Mouse (Mus musculus) liver, adult 2 months (tissue): ENCODE measurements around the gene Nfic. TPM values are rescaled to one million over a fixed set of nuclear protein-coding genes. Genes with fewer than 3 reads are reported as not detected.

Experiments used
- DNase-seq: peaks from one replicate; pipeline ENCODE4 v3.0.0-alpha.2; 2011; ENCODE audit warnings: low read depth, low spot score; ENCODE audit errors: extremely low read depth
- H3K27ac ChIP-seq: fragments of 200-500 bp; replicated peaks from 2 replicates; pipeline ENCODE4 v1.5.1; 2012; ENCODE audit warnings: low read depth, mild to moderate bottlenecking, control low read depth, inconsistent platforms, low read length; ENCODE audit not compliant: insufficient read depth
- H3K27me3 ChIP-seq: fragments of 200-500 bp; 2 replicates; pipeline ENCODE4 v1.6.1; 2012; ENCODE audit warnings: mild to moderate bottlenecking, moderate library complexity, low read length, inconsistent platforms; ENCODE audit not compliant: control insufficient read depth, insufficient read depth
- H3K36me3 ChIP-seq: fragments of 200-500 bp; 2 replicates; pipeline ENCODE4 v1.6.1; 2012; ENCODE audit warnings: low read length, inconsistent platforms; ENCODE audit not compliant: control insufficient read depth, insufficient read depth
- H3K4me1 ChIP-seq: fragments of 200-500 bp; 2 replicates; pipeline ENCODE4 v1.6.1; 2011; ENCODE audit warnings: low read length; ENCODE audit not compliant: control insufficient read depth, insufficient read depth
- H3K4me3 ChIP-seq: fragments of 200-500 bp; 2 replicates; pipeline ENCODE4 v1.5.1; 2011; ENCODE audit warnings: low read depth, mild to moderate bottlenecking, control low read depth, low read length, moderate library complexity; ENCODE audit not compliant: insufficient read depth
- H3K79me2 ChIP-seq: fragments of 200-500 bp; 2 replicates; pipeline ENCODE4 v1.6.1; 2012; ENCODE audit warnings: inconsistent platforms, mild to moderate bottlenecking, low read length, moderate library complexity; ENCODE audit not compliant: control insufficient read depth, insufficient read depth
- H3K9ac ChIP-seq: fragments of 200-500 bp; 2 replicates; pipeline ENCODE4 v1.6.1; 2012; ENCODE audit warnings: low read depth, mild to moderate bottlenecking, control low read depth, inconsistent platforms, low read length
- CTCF ChIP-seq: fragments of 200-500 bp; IDR thresholded peaks from 2 replicates; pipeline ENCODE4 v1.5.1; 2011; ENCODE audit warnings: low read depth, low read length, control low read depth
- POLR2A ChIP-seq: fragments of 200-500 bp; IDR thresholded peaks from 2 replicates; pipeline ENCODE4 v1.6.1; 2011; ENCODE audit warnings: low read length, control low read depth; ENCODE audit not compliant: insufficient read depth; ENCODE audit errors: extremely low read depth
- WGBS: fragments of 180-500 bp; shearing (Covaris S2); methylation state at CpG from one replicate; pipeline ENCODE4 v1.1.7; 2018; 5-methylcytosine and 5-hydroxymethylcytosine counted together
- polyA plus RNA-seq: library from polyadenylated mRNA; depleted of rRNA; stranded (reverse); fragments of >200 nt; gene quantifications from 2 replicates; pipeline ENCODE4 v1.2.3, GENCODE M21; 2012
- total RNA-seq: library from RNA; depleted of rRNA; stranded (reverse); fragments of >200 nt; gene quantifications from 2 replicates; pipeline ENCODE4 v1.2.3, GENCODE M21; 2014

Nfic gene
- total and polyA plus RNA-seq, 2 experiments, result 7.4 to 32.8 TPM

DNA sequence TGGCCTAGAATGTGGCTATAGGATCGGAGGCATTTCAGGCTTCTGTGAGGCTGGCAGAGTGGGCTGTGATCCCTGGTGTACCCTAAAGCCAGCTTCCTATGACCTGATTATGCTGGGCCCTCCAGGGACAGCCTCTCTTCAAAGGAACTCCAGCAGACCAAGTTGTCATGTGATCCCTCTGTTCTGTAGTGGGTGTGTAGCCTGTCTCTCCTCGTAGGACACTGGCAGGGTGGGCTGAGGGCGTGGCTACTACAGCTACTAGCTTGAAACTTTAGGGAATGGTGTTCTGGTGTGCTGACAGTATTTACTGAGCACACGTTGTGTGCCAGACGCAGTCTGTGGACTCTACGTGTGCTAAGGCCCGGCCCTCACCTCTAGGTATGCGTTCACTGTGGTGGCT lies 94.7 kb downstream of the Nfic start:
- WGBS, result 89% methylated on average over 8 of the region's 8 CpGs
- DNase-seq, result no peak
- no peak overlapping the region for H3K27ac ChIP-seq
- no peaks in the 10 kb centered on the region for H3K27me3 ChIP-seq
- no peak overlapping the region for H3K9ac ChIP-seq
- TF ChIP-seq CTCF (no peak), POLR2A (no peak)
- no peaks in the 10 kb centered on the region for H3K36me3 ChIP-seq
- no peak overlapping the region for H3K4me3 ChIP-seq
- H3K4me1 ChIP-seq, result peaks cover 13% of the 10 kb centered on the region
- 0 out of 2 replicates have a peak, but pooled peaks cover 3% of the 10 kb centered on the region for H3K79me2 ChIP-seq

DNA sequence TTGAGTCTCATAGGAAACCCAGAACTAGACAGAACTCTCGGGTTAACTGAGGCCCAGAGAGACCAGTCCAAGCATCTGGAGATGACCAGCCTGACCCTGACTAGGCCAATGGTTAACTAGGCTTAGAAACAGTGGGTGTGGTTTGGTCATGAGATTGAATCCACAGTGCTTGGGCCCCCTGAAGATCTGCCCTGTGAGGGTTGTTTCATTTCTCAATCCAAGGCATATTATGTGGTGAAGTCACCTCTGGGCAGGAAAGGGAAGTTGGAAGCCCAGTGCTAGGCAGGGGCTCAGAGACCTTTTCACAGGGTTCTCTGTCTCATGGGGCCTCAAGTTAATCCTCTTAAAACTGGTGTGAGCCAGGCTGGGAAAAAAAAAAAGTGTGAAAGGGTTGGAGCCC lies 96.6 kb downstream of the Nfic start:
- WGBS, result 11% methylated on average over 1 of the region's 1 CpGs
- no peak for TF ChIP-seq POLR2A
- TF ChIP-seq CTCF, result no peak
- H3K4me1 ChIP-seq, result peaks cover 13% of the 10 kb centered on the region
- H3K36me3 ChIP-seq, result no peaks in the 10 kb centered on the region
- DNase-seq, result peak; percentile 50
- no peak overlapping the region for H3K4me3 ChIP-seq
- H3K9ac ChIP-seq, result no peak overlapping the region
- no peaks in the 10 kb centered on the region for H3K27me3 ChIP-seq
- H3K79me2 ChIP-seq, result 0 out of 2 replicates have a peak, but pooled peaks cover 3% of the 10 kb centered on the region
- no peak overlapping the region for H3K27ac ChIP-seq

- no peaks in the 10 kb centered on the region for H3K27me3 ChIP-seq
- peaks cover 13% of the 10 kb centered on the region for H3K4me1 ChIP-seq
- no peak for DNase-seq
- H3K9ac ChIP-seq, result peak overlapping the region; percentile 91
- H3K36me3 ChIP-seq, result no peaks in the 10 kb centered on the region
- H3K79me2 ChIP-seq, result 0 out of 2 replicates have a peak, but pooled peaks cover 3% of the 10 kb centered on the region
- no peak overlapping the region for H3K27ac ChIP-seq
- 50% methylated on average over 4 of the region's 4 CpGs for whole genome bisulfite sequencing
- no peak overlapping the region for H3K4me3 ChIP-seq
- TF ChIP-seq POLR2A, result no peak
- TF ChIP-seq CTCF, result no peak
Observed at GRCm38 (mm10) chr10:81358209-81358608, 97.2 kb downstream of the Nfic start.

DNA sequence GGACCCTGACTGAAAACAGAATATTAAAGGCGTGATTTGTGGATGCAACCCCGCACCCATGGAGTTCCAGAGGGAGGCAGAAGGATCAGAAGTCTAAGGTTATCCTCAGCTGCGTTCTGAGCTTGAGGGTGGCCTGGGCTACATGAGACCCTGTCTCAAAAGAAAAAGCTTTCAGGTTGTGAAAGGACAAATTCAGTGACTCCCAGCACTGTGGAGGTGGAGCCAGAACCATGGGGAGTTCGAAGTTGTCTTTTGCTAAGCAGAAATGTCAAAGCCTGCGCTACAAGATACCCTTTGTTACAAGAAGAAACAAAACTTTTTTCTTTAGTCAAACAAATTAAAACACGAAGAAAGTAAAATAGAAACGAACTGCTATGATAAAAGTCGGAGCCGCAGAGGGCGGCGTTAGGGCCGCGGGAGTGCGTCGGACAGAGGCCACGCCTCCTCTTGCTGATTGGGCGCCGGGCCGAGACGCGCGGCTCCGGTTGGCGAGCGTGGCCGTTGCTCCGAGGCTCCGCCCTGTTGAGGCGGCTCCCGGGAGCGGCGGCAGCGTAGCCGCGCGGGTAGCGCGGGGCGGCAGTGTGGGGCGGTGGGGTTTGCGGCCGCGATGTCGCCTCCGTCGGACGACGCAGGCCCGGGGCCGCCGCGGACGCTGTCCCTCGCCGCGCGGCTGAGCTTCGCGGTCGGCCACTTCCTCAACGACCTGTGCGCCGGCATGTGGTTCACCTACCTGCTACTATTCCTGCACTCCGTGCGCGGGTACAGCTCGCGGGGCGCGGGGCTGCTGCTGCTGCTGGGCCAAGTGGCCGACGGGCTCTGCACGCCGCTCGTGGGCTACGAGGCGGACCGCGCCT lies 98.2 kb downstream of the Nfic start, which contains the start of gene Mfsd12:
Gene Mfsd12, plus strand, starts transcription at position 501 of the 854 bp plus-strand sequence.
- peak within 1 kb of the TSS; percentile 91 for H3K9ac ChIP-seq
- peak; percentile 59 for DNase-seq
- WGBS, result 2% methylated on average over 79 of the region's 79 CpGs
- no peaks in the 10 kb centered on the region for H3K36me3 ChIP-seq
- TF ChIP-seq CTCF, result no peak
- TF ChIP-seq POLR2A, result peak; percentile 61; the same call in 1 of the 2 replicates
- 0 out of 2 replicates have a peak, but pooled peaks cover 3% of the 10 kb centered on the region for H3K79me2 ChIP-seq
- H3K27me3 ChIP-seq, result no peaks in the 10 kb centered on the region
- no peak within 1 kb of the TSS for H3K27ac ChIP-seq
- peak within 1 kb of the TSS; percentile 89 for H3K4me3 ChIP-seq
- peaks cover 13% of the 10 kb centered on the region for H3K4me1 ChIP-seq

GRCm38 (mm10) chr10:81356352-81356990 lies 99.0 kb downstream of the Nfic start:
- Histone ChIP-seq H3K27ac (no peak overlapping the region), H3K27me3 (no peaks in the 10 kb centered on the region), H3K36me3 (no peaks in the 10 kb centered on the region), H3K4me3 (no peak overlapping the region), H3K79me2 (0 out of 2 replicates have a peak, but pooled peaks cover 3% of the 10 kb centered on the region), H3K4me1 (peaks cover 13% of the 10 kb centered on the region), H3K9ac (no peak overlapping the region)
- TF ChIP-seq POLR2A (no peak), CTCF (no peak)
- DNase-seq, result no peak
- WGBS, result 52% methylated on average over 12 of the region's 12 CpGs

- Histone ChIP-seq H3K4me1 (peaks cover 15% of the 10 kb centered on the region), H3K27ac (no peak overlapping the region), H3K36me3 (no peaks in the 10 kb centered on the region), H3K27me3 (no peaks in the 10 kb centered on the region), H3K9ac (no peak overlapping the region), H3K4me3 (no peak overlapping the region), H3K79me2 (0 out of 2 replicates have a peak, but pooled peaks cover 3% of the 10 kb centered on the region)
- no peak for DNase-seq
- TF ChIP-seq POLR2A (no peak), CTCF (no peak)
- WGBS, result 87% methylated on average over 4 of the region's 4 CpGs
Observed at GRCm38 (mm10) chr10:81355533-81355932, 99.9 kb downstream of the Nfic start.
